8 mouse cellular contexts compared by ENCODE assay signal in the genomic region with DNA sequence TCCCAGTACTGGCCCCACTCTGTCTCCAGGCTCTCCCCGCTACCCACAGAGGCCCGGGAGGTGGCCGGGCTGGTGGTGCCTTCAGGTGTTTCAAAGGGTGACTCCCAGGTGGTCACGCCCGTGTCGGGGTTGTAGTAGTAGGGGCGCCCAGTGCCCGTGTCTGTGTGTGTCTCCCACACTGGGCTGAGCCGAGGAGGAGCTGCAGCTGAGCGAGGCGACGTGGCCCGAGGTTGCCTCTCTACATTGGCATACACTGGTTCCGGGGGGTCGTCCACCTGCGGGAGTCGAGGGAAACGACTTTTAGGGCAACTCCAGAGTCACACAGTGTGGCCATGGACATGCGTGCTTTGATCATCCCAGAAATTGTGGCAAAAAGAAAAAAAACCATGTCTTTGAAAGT. TPM values are rescaled to one million over a fixed set of nuclear protein-coding genes. Genes with fewer than 3 reads are reported as not detected.
A peak's percentile ranks its signal among the peaks of the same experiment; 100 is the strongest.
DNase-seq lines count a peak whose midpoint lies in the region; ATAC-seq lines count a peak whose summit lies in the region.

No protein-coding gene starts in this region.

- H3K4me2 ChIP-seq in kidney, embryonic 16.5 days (replicated peaks; ENCODE audit: low read depth, low read length) = peak overlapping the region; percentile 61
- H3K4me2 ChIP-seq in forebrain, embryonic 15.5 days (replicated peaks) = peak overlapping the region; percentile 26
- H3K4me2 ChIP-seq in limb, embryonic 13.5 days (replicated peaks) = peak overlapping the region; percentile 58
- H3K4me2 ChIP-seq in neural tube, embryonic 15.5 days = peak overlapping the region; percentile 51

- no peak for DNase-seq in kidney, postnatal 10 days
- no peak for DNase-seq in right cerebral cortex, postnatal 10 days (ENCODE audit: low spot score in 2 of 2)
- no peak for DNase-seq in gastrocnemius, postnatal 25 days
- DNase-seq in urinary bladder, adult 18-20 months (ENCODE audit: low spot score in 2 of 2) = no peak

- H3K4me1 ChIP-seq in kidney, embryonic 16.5 days (ENCODE audit: insufficient read depth, low read length) = peaks cover 31% of the 10 kb centered on the region
- peaks cover 4% of the 10 kb centered on the region; the same call in 1 of the 2 replicates for H3K4me1 ChIP-seq in forebrain, embryonic 15.5 days
- peaks cover 14% of the 10 kb centered on the region for H3K4me1 ChIP-seq in limb, embryonic 13.5 days
- peaks cover 9% of the 10 kb centered on the region; the same call in 1 of the 2 replicates for H3K4me1 ChIP-seq in neural tube, embryonic 15.5 days

- no peaks in the 10 kb centered on the region for H3K36me3 ChIP-seq in kidney, embryonic 16.5 days (ENCODE audit: insufficient read depth, low read length)
- H3K36me3 ChIP-seq in forebrain, embryonic 15.5 days = no peaks in the 10 kb centered on the region
- no peaks in the 10 kb centered on the region for H3K36me3 ChIP-seq in limb, embryonic 13.5 days
- no peaks in the 10 kb centered on the region for H3K36me3 ChIP-seq in neural tube, embryonic 15.5 days

- peak overlapping the region; percentile 72 for H3K9ac ChIP-seq in kidney, embryonic 16.5 days (replicated peaks; ENCODE audit: low read length)
- no peak overlapping the region for H3K9ac ChIP-seq in forebrain, embryonic 15.5 days (replicated peaks)
- no peak overlapping the region for H3K9ac ChIP-seq in limb, embryonic 13.5 days
- H3K9ac ChIP-seq in neural tube, embryonic 15.5 days (replicated peaks) = no peak overlapping the region; the same call in 1 of the 2 replicates

- peak overlapping the region; percentile 94 for H3K27ac ChIP-seq in kidney, embryonic 16.5 days (ENCODE audit: low read length)
- H3K27ac ChIP-seq in forebrain, embryonic 15.5 days (replicated peaks) = no peak overlapping the region
- H3K27ac ChIP-seq in limb, embryonic 13.5 days = no peak overlapping the region
- H3K27ac ChIP-seq in neural tube, embryonic 15.5 days (replicated peaks) = no peak overlapping the region

- no peaks in the 10 kb centered on the region for H3K9me3 ChIP-seq in kidney, embryonic 16.5 days (ENCODE audit: low read length)
- H3K9me3 ChIP-seq in forebrain, embryonic 15.5 days = no peaks in the 10 kb centered on the region
- H3K9me3 ChIP-seq in limb, embryonic 13.5 days = no peaks in the 10 kb centered on the region
- no peaks in the 10 kb centered on the region for H3K9me3 ChIP-seq in neural tube, embryonic 15.5 days (replicated peaks)

- H3K4me3 ChIP-seq in kidney, embryonic 16.5 days (ENCODE audit: low read length) = peak overlapping the region; percentile 38
- peak overlapping the region; percentile 18; the same call in 1 of the 2 replicates for H3K4me3 ChIP-seq in forebrain, embryonic 15.5 days
- H3K4me3 ChIP-seq in limb, embryonic 13.5 days = peak overlapping the region; percentile 23
- H3K4me3 ChIP-seq in neural tube, embryonic 15.5 days (replicated peaks) = 0 out of 2 replicates have a peak overlapping the region, but pooled peaks have one; percentile 15

- 26% methylated on average over 19 of the region's 19 CpGs for whole genome bisulfite sequencing in kidney, embryonic 16.5 days
- WGBS in forebrain, embryonic 15.5 days = 71% methylated on average over 19 of the region's 19 CpGs
- 51% methylated on average over 19 of the region's 19 CpGs for WGBS in limb, embryonic 13.5 days
- 70% methylated on average over 19 of the region's 19 CpGs for WGBS in neural tube, embryonic 15.5 days

- ATAC-seq in kidney, embryonic 16.5 days (ENCODE audit: low FRiP score, low TSS enrichment) = peak; percentile 57
- no peak for ATAC-seq in forebrain, embryonic 15.5 days (replicated peaks)
- no peak for ATAC-seq in limb, embryonic 13.5 days (ENCODE audit: low FRiP score, low read depth)
- peak; percentile 38; the same call in 1 of the 2 replicates for ATAC-seq in neural tube, embryonic 15.5 days (ENCODE audit: low FRiP score)

- no peaks in the 10 kb centered on the region for H3K27me3 ChIP-seq in kidney, embryonic 16.5 days (ENCODE audit: insufficient read depth, low read length)
- peaks cover under 1% of the 10 kb centered on the region; the same call in 1 of the 2 replicates for H3K27me3 ChIP-seq in forebrain, embryonic 15.5 days
- H3K27me3 ChIP-seq in limb, embryonic 13.5 days = peaks cover 26% of the 10 kb centered on the region
- no peaks in the 10 kb centered on the region for H3K27me3 ChIP-seq in neural tube, embryonic 15.5 days (replicated peaks)

RNA-seq across cellular contexts. Expression of a gene that starts 23.4 kb away (rescaled TPM):
- polyA plus RNA-seq in kidney, embryonic 16.5 days (2015; fragmentation: Nextera tagmentation; extraction: Ambion mirVana) = 17.8 and 18.7 TPM in 2 replicates
- 2.5 and 3.0 TPM in 2 replicates for polyA plus RNA-seq in forebrain, embryonic 15.5 days (2015; fragmentation: Nextera tagmentation; extraction: Ambion mirVana)
- polyA plus RNA-seq in limb, embryonic 13.5 days (2015; fragmentation: Nextera tagmentation; extraction: Ambion mirVana) = 5.1 and 6.8 TPM in 2 replicates
- 6.3 and 8.3 TPM in 2 replicates for polyA plus RNA-seq in neural tube, embryonic 15.5 days (2015; fragmentation: Nextera tagmentation; extraction: Ambion mirVana)
- total RNA-seq in gastrocnemius, postnatal 25 days (2021) = 1 to 10 TPM; 3.0 to 4.6 TPM

Comparison
In these comparisons a context has a peak if more than half of its experiments do, and no peak if none do; other contexts are left out.
1. ATAC-seq: peak in kidney, embryonic 16.5 days (single experiment) and neural tube, embryonic 15.5 days (single experiment); none in forebrain, embryonic 15.5 days (single experiment) and limb, embryonic 13.5 days (single experiment).
2. Peak in every context shown above with its lines, with median percentiles within 50 percentile points of each other: H3K4me2 ChIP-seq and H3K4me3 ChIP-seq.